Mouse (Mus musculus) kidney, postnatal 14 days (tissue): ENCODE results near the gene Fam219b.

ENCODE experiments used
- DNase-seq: peaks from one replicate; pipeline ENCODE4 v3.0.0; 2022; ENCODE audit warnings: mixed read lengths

Fam219b gene

DNA sequence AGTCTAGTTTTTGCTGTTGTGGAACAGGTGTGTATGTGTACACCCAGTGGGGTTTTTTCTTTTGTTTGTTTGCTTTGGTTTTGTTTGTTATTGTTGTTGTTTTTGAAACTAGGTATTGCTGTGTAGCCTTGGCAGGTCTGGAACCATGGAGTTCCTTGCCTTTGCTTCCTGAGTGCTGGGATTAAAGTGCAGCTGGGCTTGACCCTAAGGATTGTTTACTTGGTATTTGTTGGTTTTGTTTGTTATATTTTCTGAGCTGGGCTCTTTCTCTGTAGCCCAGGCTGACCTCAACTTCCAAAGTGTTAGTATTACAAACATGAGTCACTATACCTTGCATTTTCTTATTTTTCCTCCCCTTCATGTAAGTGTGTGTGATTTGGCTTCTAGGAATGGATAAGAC lies 10.9 kb upstream of the Fam219b start:
- DNase-seq = no peak

DNA sequence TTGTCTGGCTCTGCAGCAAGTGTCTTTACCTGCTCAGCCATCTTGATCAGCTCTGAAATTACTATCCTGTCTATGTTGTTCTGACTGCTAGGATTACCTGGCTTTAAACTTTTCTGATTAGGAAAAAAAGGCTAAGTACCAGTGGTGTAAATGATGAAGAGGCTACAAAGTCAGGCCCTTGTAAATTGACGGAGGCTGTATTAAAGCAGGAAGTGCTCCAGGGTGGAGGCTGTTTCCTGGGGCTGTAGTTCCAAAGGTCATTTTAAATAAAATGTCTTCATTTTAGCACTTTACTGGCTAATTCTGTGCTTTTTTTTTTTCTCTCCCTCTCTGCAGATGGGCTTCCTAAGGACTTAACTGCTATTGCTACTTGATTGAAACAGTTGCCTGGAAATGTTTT lies 5.4 kb upstream of the Fam219b start:
- DNase-seq = no peak

DNA sequence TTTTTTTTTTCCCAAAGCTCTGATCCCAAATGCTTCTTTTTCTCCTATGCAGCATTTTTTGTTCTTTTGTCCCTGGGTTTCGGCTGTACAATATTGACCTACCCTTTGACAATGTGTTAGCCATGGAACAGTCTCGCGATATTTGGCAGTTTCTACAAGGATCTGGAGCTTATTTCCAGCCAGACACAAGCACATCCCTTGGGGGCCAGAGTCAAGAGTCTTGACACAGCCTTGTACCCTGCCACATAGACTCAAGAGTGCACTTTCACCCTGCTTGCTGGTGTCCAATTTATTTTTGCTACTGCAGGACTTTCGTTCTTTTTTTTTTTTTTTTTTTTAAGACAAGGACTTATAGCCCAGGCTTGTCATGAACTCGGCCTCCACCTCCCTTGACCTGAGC lies 966 bp upstream of the Fam219b start:
- no peak for DNase-seq

DNA sequence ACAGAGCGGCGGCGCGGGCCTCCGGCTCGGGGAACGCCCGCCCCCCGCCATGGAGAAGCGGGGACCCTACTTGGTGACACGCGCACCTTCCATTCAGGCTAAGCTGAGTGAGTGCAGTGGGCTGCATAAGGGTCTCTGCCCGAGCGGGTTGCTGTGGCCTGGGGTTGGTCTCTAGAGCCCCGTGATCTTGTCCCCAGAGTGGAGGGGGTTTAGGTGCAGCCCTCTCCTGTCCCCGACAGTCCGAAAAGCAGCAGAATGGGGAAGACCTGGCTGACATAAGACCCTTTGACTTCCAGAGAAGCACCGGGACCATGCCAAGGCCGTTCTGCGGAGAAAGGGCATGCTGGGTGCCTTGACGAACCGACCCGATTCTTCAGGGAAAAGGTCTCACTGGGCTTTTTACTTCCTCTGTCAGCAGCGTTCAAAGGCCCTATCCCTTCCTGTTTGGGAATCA lies 427 bp downstream of the Fam219b start:
- peak; percentile 41 for DNase-seq

DNA sequence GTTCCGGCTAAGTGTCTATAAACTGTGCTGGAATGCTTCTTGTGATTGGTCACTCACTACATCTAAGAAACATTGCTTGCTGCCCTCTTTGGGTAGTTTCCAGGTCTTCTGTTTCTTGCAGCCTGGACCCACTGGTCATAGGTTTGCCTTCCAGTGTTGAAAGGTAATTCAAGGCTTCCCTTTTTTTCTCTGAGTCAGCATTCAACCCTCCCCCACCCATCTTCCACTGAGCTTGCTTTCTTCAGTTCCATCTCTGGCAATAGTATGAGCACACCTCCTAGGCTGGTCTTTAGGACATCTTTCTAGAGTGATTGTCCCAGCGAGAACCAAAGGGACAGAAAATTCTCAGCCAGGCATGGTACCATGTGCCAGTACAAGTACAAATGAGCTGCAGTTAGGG lies 2.2 kb downstream of the Fam219b start:
- no peak for DNase-seq

DNA sequence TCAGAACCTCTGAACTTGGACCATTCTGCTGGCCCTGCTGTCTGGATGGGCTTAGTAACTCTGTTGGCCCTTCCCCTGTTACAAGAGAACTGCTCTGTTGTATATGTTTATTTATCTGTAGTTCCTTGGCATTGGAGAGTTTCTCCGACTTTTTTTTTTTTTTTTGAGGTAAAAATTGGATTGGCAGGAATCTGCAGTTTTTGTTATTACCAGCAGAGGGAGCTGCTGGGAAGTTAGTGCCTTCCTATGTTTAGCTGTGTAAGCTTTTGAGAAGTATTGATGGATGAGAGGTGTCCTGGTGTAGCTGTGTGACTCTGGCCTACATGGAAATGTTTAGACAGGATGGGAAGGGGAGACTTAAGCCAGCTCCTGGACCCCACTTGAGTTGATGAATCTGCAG lies 4.0 kb downstream of the Fam219b start:
- DNase-seq = peak; percentile 62

DNA sequence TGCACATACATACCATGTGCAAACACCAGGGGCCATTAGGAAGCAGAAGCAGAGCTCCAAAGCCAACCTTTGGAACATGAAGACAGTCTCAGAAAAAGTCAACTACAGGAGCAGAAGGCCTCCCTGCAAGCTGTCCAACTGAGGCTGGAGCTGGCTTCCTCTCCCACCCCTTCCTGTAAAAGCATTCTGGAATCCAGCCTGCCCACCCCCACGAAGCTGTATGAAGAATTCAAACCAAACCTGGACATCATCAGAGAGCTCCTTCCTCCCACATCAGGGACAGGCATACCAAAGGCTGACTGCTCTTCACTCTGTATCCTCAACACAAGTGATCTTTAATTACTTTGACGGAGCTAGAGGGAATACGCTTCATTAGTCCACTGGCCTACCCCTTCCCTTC lies 6.6 kb downstream of the Fam219b start:
- no peak for DNase-seq

DNA sequence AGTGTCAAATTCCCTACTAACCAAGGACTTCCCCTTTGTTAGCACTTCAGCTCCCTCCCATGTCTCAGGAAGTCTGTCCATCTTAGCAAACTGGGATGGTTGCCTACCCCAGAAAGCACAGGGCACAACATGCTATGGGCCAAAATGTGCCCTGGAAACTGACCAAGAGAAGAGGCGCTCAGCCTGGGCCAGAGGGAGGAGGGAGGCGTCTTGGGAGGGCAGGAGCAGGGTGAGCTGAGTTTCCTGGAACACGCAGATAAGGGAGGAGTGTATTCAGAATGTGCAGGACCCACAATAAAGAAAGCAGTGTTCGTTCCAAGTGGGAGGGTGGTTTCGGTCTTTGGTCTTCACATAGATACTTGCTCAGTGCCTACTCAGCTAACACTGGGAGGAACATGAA lies 10.0 kb downstream of the Fam219b start:
- DNase-seq = no peak

DNA sequence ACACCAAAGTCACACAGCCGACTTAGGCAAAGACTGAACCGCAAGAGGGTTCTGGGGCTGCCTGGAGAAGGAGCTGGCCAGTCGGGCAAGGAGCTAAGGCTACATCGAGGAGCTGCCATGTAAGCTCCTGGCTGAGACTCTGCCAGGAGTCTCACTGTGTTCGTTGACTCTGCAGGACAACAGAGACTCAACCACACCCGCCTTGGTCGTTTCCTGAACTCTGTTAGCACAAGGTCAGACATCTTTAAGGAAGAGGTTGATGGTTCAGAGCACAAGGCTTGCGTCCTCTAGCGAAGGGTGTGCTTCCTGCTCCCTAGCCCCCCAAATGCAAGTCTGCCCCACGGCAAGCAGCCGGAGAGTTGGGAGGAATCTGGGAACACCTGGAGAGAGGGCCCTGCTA lies 10.5 kb downstream of the Fam219b start:
- DNase-seq = no peak

DNA sequence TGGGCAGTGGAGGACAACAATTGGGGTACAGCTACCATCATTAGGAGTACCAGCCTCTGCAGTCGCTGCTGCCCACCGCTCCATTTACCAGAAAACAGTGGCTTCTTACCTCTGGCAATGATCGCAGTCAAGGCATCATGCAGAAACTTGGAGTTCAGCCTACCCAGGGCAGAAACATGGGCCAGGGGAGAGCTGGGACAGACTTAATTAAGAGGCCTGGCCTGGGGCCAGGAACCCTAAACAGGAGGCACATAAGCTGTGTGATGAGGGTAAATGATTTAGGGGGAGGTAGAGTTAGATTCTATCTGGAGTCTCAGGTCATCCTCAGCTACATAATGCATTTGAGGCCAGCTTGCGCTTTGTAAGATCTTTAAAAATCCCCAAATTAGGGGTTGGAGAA lies 11.9 kb downstream of the Fam219b start:
- no peak for DNase-seq

DNA sequence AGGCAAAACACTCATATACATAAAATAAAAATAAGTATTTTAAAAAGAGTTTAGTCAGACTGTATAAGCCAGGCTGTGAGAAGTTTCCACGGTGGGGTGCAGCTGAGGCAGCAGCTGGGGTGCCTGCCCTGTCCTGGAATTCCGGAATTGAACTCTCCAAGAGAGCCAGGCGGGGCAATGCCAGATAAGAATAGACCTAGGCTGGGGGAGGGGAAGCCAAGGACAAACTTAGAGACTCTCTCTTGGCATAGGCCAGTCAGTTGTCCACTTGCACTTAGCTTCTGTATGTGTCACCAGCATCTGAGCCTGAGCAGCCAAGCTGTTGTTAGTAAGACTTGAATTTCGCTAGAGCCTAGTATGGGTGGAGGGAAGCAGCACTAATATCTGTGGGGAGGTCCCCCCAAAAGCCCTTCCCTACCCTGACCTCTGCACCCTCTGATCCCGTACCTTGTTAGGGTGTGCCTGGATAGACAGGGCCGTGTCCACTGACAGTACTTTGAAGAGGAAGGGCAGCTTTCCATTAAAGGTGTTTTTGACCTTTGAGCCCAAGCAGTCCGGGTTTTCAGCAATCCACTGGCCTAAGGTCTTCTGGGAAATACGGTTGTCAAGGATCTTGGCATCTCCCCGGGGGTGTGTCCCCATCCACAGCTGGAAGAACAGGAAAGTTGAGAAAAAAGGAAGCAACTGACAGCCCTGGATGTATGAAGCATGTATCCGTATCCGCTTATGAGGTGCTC lies 13.0 kb downstream of the Fam219b start:
- peak; percentile 54 for DNase-seq

DNA sequence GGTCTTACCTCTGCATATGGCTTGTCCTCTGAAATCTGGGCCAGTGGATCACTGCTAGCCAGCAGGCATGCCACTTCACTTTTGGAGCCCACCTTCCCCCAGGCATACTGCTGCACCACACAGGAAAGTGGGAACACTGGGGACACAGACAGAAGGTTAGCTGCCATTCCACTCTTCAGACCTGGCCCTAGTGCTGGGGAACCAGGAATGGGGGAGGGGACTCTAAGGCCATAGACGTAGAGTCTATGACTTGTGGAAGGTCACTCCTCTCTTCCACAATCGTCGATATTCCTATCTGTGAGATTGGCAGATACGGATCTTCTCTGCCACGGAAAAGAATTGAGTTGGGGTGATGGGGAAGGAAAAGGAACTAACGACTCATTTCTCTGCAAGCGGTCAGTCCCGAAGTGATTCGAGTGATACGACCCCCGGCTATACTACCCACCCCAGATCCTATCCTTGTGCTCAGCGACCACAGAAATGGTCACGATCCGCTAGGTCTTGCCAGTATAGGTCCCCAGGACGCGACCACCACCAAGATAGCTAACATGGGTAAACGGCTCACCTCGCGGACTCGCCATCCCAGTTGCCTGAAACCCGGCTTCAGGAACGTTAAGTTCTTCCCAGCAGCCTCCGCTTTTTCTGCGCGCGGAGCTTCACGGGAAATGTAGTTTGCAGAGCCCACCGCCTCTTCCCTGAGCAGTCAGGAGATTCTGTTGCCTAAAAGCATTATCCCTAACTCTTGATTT lies 15.0 kb downstream of the Fam219b start, which contains the start of gene Mpi:
Mpi (minus strand) TSS at position 625 of the 749 bp plus-strand sequence.
- DNase-seq = peak; percentile 81

DNA sequence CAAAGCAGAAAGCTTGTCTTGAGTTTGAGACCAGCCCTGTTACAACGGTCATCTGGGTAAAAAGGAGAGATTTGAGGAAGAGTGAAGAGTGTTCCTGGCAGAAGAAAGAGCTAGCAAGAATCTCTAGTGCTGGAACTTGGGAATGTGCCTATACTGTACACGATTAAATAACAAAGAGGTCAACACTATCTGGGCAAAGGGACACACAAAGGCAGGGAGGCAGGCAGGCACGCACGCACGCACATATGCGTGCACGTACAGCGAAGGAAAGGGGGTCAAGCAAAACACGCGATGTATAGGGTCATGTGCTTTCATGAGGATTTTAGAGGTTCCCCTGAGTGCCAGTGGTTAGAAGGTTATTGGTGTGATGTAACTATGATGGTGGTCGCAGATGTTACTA lies 15.8 kb downstream of the Fam219b start:
- no peak for DNase-seq

DNA sequence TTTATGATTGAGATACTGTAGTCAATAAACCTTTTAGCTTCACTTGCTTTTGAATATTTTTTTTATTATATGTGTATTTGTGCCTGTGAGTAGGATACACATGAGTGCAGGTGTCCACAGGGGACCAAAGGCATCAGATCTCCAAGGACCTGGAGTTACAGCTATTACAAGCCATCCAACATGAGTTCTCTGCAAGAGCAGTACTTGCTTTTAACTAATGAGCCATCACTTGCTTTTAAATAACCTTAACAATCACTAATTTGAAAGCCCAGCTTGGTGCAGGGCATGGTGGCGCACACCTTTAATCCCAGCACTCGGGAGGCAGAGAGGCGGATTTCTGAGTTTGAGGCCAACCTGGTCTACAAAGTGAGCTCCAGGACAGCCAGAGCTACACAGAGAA lies 17.4 kb downstream of the Fam219b start:
- DNase-seq = no peak

DNA sequence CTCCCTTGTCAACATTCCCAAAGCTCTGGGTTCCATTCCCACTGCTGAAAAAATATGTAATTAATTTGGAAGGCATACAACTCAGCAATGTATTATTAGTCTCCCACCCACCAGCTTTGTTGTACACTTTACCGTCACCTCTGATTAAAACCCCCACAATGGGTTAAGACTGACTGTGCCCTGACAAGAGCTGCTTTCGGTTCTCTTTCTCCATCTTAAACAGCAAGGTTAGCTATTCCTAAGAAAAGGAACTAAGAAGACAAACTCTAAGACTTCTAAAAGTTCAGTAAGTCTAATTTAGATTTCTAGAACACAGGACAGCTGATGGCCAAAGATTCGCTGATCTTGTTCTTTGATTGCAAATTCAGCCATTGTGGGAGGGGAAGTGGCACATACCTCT lies 19.9 kb downstream of the Fam219b start:
- DNase-seq = no peak

DNA sequence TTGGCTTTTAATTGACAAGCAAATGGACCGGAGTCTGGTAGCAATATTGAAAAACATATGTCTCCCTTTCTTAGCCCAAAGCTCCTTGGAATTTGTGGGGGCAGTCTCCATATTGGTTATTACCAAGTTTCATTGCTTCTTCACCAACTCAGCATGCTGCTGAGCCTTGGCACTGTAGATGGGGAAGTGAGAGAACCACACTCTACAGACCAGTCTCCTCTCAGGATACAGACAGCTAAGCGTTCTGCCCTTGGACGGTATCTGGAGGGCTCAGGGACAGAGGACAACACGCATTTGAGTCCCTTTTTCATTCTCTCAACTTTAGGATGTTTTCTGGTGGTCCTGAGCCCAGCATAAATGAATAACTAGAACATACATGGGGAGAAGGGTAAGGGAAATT lies 21.3 kb downstream of the Fam219b start:
- no peak for DNase-seq

DNA sequence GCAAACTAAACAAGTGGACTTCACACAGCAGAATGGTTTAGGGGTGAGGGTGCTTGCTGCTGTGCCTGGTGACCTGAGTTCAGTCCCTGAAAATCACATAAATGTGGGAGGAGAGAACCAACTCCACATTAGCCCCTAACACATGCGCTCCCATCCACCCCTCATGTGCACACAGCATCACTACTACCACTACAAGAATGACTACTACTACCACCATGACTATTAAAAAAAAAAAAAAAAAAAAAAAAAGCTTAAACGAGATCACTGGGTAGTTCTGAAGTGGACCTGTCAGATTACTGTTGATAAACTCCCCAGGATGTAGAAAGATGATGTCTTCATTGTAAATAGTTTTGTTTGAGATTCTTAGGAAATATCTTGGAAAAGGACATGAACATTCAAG lies 22.2 kb downstream of the Fam219b start:
- no peak for DNase-seq

DNA sequence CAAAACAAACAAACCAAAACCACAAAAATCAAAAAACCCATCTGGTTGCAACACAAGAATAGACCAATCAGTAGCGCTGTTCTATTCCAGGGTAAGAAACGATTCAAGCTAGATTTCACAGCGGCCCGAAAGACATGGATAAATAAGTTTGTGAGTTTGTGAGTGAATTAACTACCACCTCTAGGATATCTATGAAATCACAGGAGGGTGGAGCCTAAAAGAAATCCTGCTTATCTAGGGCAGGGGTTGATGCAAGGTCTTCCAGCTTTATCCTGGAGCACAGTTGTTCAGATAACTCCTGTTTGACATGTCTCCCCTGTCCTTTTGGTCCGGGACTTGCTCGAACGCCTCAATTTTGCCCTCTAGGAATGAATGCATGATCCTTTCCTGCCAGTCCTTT lies 22.9 kb downstream of the Fam219b start:
- DNase-seq = no peak

DNA sequence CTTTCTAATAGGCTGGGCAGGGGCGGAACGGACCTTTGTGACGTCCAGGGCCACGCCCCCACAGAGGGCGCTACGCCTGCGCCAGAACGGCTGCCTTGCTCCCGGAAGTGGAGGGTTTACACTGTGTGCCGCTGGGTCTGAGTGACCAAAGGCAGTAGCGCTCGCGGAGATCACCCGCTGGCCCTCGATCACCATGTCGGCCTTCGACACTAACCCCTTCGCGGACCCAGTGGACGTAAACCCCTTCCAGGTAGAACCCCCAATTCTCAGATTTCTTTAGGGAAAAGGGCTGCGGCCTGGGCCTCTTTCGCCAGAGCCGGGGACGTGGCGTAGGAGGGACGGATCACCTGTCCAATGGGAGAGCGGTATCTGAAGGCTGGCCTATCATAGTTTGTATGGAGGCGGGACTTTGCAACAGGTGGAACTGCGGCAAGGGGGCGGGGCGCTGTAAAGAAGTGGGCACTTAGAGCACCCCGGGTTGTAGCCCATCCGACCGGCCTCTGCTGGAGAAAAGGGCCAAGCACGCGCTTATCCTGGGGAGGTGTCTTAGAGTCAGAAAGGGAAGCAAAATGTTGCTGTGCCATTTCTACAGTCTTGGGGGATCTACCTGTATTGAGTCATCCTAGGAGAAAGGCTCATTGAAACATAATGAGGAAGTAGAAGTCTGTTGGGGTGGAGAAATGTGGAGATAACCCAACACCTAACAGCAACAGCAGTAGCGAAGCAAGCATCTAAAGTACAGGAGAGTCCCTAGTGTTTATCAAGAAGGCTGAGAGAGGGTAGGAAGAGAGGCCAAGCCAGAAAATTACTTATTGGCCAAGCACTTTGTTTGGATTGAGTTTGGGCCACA lies 23.8 kb downstream of the Fam219b start, which contains the start of gene Scamp2:
Scamp2 (plus strand) TSS at position 83 of the 850 bp plus-strand sequence.
- DNase-seq = peak; percentile 96

DNA sequence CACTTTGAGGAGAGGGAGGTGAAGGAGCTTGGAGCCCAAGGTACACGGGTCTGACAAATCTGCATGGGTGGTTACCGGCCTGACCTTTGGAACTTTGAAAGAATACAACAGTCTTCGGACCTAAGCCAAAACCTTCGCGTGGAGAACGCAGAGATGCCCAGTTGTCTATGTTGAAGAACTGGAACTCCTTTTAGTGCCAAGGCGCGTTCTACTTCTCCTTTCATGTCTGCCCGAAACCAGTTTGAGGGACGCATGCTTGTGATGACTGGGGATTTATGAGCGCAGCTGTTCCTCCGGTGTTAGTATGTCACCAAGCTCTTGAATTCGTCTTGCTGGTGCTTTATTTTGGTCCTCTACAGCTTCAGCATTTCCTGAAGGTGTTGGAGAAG lies 24.4 kb downstream of the Fam219b start:
- peak; percentile 68 for DNase-seq

DNA sequence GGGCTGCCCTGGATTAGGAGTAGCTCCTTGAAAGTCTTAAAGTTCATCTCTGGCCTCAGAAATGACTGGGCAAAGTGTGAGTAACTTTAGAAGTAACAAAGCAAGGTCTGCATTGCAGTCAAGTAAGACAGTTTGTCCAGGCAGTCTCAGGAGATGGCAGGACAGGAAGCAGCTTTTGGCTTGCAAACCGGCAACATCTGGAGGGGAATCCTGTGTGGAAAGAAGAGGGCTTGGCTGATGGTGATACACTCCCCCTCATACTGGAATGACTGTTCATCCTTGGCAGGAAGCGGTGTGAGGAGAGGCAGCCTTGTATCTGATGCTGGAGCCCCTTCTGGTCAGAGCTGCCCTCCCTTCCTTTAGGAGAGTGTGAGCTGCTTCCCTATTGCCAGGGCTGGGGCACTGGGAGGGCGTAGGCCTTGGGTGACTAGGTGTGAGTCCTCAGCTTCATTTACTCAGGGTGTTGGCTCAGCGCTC lies 25.6 kb downstream of the Fam219b start:
- peak; percentile 66 for DNase-seq

DNA sequence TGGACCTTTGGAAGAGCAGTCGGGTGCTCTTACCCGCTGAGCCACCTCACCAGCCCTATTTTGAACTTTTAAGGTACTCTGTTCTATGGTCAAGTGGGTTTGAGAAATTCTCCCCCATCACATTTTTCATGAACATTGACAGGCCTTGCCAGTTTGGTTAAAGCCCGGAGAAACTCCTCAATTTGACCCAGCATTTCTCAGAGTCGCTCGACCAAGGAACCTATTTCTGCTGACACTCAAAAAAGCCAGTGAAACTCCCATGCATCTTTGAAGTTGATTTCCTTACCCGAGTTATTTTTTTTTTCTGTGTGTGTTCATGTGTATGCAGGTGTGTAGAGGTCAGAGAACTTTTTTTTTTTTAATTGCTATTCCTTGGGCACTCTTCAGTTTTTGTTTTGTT lies 27.3 kb downstream of the Fam219b start:
- DNase-seq = peak; percentile 64

DNA sequence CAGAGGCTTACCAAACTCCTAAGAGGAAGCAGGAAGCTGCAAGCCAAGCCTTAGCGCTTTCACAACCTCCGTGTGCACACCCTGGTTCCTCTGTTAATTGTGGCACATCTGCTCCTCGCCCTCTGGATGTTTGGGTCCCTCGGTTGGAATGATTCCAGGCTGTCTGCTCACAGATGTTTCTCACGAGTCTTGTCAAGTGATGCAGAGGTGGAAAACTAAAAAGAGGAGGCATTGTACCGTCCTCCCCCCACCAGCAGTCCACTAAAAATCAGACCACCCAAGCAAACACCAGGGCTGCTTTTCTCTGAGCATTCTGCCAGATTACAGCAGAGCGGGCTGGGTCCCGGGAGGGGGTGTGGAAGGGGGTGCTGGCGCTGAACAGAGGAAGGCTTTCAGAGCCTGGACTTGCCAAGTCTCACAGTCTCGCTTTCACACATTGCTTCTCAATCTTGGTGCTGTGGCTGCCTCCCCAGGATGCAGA lies 28.5 kb downstream of the Fam219b start:
- DNase-seq = peak; percentile 49
